Mouse (Mus musculus) retina, postnatal 1 day (tissue): Measurements from ENCODE around the gene Cxcl9.
A peak's percentile ranks its signal among the peaks of the same experiment; 100 is the strongest.

Experiments used
- DNase-seq: peaks from one replicate; pipeline ENCODE4 v3.0.0-alpha.2; 2012

Gene Cxcl9

DNA sequence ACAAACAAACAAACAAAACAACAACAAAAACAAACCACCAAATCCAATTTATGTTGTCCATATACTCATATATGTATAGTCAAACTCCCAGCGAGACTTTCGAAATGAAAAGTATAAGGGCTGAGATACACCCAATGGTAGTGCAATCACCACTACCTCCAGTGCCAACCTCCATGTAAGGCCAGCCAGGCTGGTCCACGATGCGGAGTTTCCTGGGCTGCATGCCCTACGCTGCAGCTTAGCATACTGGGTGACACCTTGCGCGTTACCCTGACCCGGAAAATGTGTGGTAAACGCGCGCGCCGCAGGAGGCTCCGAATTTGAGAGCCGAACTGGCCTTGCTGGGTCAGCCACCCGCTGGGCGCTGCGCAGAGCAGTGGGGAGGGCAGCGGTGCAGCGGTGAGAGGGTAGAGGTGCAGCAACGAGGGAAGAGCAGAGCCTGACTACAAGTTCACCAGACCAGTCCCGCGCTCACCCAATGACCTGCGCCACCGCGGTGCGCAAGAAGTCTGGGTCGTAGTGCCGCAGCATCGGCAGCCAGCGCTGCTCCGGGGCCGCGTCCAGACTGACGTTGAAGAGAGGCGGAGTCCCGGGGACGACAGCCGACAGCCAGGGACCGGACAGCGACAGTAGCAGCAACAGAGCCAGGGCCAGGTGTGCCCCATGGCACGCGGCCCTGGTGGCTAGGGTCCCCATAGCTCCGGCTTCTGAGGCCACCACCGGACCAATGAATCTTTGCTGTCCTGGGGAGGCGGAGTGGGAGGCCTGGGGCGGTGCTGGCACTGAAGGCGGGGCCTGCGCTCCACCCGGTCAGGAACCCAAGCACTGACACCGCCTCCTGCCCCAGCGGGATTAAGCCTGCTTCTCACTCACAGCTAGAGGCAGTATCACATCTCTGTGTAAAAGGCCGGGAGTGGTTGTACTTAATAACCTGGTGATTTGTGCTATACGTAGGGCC lies 50.2 kb downstream of the Cxcl9 start, which contains the start of gene Naaa:
Naaa (minus strand) TSS at position 734 of the 958 bp plus-strand sequence.
- DNase-seq: peak; percentile 90
